Mouse (Mus musculus) midbrain, embryonic 16.5 days (tissue): ENCODE data around the gene Wdr24. TPM values are rescaled to one million over a fixed set of nuclear protein-coding genes. Genes with fewer than 3 reads are reported as not detected.

Experiments used
- ATAC-seq: fragments of 200-750 bp; cut with Nextera tagmentation; 2 replicates; pipeline ENCODE4 v1.8.0; 2017; ENCODE audit warnings: moderate TSS enrichment
- H3K27ac ChIP-seq: fragments of 300-500 bp; sonication (generic); 2 replicates; pipeline ENCODE4 v1.5.1; 2014; ENCODE audit warnings: mild to moderate bottlenecking, low read length, mixed read lengths
- H3K27me3 ChIP-seq: fragments of 300-500 bp; sonication (generic); 2 replicates; pipeline ENCODE4 v1.6.1; 2014; ENCODE audit warnings: low read depth, low read length, mixed read lengths; ENCODE audit not compliant: control insufficient read depth, insufficient read depth
- H3K36me3 ChIP-seq: fragments of 300-500 bp; sonication (generic); 2 replicates; pipeline ENCODE4 v1.6.1; 2014; ENCODE audit warnings: mild to moderate bottlenecking, low read length, moderate library complexity, mixed read lengths; ENCODE audit not compliant: control insufficient read depth, insufficient read depth
- H3K4me1 ChIP-seq: fragments of 300-500 bp; sonication (generic); 2 replicates; pipeline ENCODE4 v1.6.1; 2014; ENCODE audit warnings: mild to moderate bottlenecking, low read length, mixed read lengths; ENCODE audit not compliant: control insufficient read depth, insufficient read depth
- H3K4me2 ChIP-seq: fragments of 300-500 bp; sonication (generic); 2 replicates; pipeline ENCODE4 v1.6.1; 2014; ENCODE audit warnings: mild to moderate bottlenecking, low read length, mixed read lengths
- H3K4me3 ChIP-seq: fragments of 300-500 bp; sonication (generic); 2 replicates; pipeline ENCODE4 v1.5.1; 2014; ENCODE audit warnings: low read depth, mild to moderate bottlenecking, low read length, moderate library complexity, mixed read lengths
- H3K9ac ChIP-seq: fragments of 300-500 bp; sonication (generic); 2 replicates; pipeline ENCODE4 v1.6.1; 2014; ENCODE audit warnings: low read depth, low read length, mixed read lengths
- H3K9me3 ChIP-seq: fragments of 300-500 bp; sonication (generic); replicated peaks from 2 replicates; pipeline ENCODE4 v1.6.1; 2014; ENCODE audit warnings: mild to moderate bottlenecking, low read length, mixed read lengths; ENCODE audit not compliant: control insufficient read depth, poor library complexity, severe bottlenecking
- WGBS: fragments of 180-500 bp; shearing (Covaris S2); extraction: QIAGEN DNeasy Blood & Tissue Kit; methylation state at CpG from one replicate; pipeline ENCODE4 v1.1.7; 2014; 5-methylcytosine and 5-hydroxymethylcytosine counted together
- microRNA-seq: library from miRNA; unstranded; fragments of <30 nt; microRNA quantifications from one replicate; pipeline ENCODE4, GENCODE M21; 2017
- polyA plus RNA-seq: library from polyadenylated mRNA; unstranded; fragments of >200 nt; fragmentation: Nextera tagmentation; extraction: Ambion mirVana; gene quantifications from 2 replicates; pipeline ENCODE4 v1.2.1, GENCODE M21; 2015

Wdr24 gene
- polyA plus RNA-seq, 1 experiment from 2014 or later = 32.7 TPM

DNA sequence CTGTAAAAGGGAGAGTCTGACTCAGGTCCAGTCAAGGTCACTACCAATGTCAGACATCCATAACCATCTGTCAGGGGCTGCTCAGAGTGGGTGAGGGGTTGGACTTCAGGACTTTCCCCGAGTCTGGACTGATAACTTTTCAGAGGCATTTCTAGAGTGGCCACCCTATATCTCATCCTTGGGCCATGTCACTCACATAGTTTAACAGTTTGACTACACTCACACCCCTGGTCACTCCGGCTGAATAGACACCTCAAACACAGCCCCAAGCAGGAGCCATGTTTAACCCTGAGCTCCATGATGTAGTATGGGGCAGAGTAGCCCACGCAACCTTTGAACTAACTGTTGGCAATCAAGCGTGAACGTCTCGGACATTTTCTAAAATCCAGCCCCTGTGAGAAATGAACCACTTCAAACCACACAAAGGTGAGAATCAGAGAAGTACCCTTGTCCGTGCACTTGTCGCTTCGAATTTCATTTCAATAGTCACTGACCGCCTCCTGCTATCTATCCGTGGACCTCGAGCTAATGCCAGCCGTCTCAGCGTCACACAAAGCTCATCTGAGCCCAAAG lies 50.8 kb downstream of the Wdr24 start:
- no peaks in the 10 kb centered on the region for H3K27me3 ChIP-seq
- H3K9me3 ChIP-seq = no peaks in the 10 kb centered on the region
- no peak for ATAC-seq
- H3K4me2 ChIP-seq = peak overlapping the region; percentile 77
- peaks cover 11% of the 10 kb centered on the region for H3K36me3 ChIP-seq
- peak overlapping the region; percentile 62 for H3K4me3 ChIP-seq
- peak overlapping the region; percentile 93 for H3K27ac ChIP-seq
- peaks cover 17% of the 10 kb centered on the region for H3K4me1 ChIP-seq
- peak overlapping the region; percentile 78 for H3K9ac ChIP-seq
- WGBS = 6% methylated on average over 14 of the region's 14 CpGs

DNA sequence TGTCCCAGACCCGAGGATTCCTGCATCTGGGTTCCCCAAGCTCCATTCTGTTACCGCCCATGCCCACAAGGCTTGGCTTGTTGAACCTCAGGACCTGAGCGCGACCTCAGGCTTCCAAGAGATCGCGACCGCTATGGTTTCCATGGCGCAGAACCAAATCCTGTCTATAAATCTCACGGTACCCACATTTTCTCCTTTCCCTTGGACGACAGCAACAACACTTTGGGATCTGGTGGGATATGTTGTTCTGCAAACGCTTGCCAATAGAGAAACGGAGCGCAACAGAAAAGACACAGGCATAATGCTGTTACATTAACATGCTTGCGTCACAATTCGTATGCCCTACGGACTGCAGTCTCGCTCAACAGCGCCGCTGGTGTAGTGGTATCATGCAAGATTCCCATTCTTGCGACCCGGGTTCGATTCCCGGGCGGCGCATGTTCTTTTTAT lies 51.3 kb downstream of the Wdr24 start, which contains the start of gene Mettl26:
Gene Mettl26, plus strand, starts transcription at position 354 of the 450 bp plus-strand sequence.
- H3K4me3 ChIP-seq = peak within 1 kb of the TSS; percentile 62
- H3K9me3 ChIP-seq = no peaks in the 10 kb centered on the region
- no peaks in the 10 kb centered on the region for H3K27me3 ChIP-seq
- H3K9ac ChIP-seq = peak within 1 kb of the TSS; percentile 85
- H3K4me2 ChIP-seq = peak within 1 kb of the TSS; percentile 77
- ATAC-seq = peak; percentile 69
- H3K4me1 ChIP-seq = peaks cover 17% of the 10 kb centered on the region
- under 1% methylated on average over 25 of the region's 25 CpGs for WGBS
- H3K27ac ChIP-seq = peak within 1 kb of the TSS; percentile 93
- H3K36me3 ChIP-seq = peaks cover 11% of the 10 kb centered on the region

DNA sequence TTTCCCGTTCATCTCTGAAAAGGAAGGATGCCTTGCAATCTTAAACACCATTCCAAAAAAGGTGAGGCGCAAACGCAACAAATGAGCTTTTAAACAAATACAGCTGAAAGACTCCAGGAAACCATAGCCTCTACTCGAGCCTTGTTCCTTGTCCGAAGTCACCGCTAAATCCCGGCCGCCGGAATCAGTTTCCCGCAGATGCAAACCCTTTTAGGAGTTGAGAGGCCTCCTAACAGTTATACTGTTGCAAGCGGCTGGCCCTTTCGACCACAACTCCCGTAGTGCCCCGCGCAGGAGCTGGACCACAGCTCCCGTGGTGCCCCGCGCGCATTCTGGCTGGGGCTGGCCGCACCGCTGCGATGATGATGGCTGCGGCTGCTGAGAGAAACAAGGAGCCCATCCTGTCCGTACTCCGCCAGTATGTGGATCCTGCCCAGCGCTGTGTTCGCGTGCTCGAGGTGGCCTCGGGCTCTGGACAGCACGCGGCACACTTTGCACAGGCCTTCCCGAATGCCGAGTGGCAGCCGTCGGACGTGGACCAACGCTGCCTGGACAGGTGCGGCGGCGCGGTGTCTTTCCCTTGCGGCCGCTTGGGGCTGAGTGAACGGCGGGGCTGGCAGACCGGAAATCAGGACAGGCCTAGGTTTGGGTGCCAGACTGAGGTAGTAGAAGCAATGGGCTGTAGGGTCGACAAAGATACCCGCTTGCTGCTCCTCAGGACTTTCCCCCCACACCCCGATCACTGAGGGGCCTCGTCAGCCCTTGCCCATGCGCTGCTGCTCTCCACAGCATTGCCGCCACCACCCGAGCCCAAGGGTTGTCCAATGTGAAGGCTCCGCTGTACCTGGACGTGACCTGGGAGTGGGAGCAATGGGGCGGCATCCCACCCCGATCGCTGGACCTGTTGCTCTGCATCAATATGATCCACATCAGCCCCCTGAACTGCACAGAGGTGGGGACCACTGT lies 52.0 kb downstream of the Wdr24 start:
- WGBS = under 1% methylated on average over 59 of the region's 59 CpGs
- H3K9ac ChIP-seq = peak overlapping the region; percentile 85
- H3K27me3 ChIP-seq = no peaks in the 10 kb centered on the region
- H3K36me3 ChIP-seq = peaks cover 11% of the 10 kb centered on the region
- peak; percentile 93 for ATAC-seq
- no peaks in the 10 kb centered on the region for H3K9me3 ChIP-seq
- peak overlapping the region; percentile 77 for H3K4me2 ChIP-seq
- H3K4me3 ChIP-seq = peak overlapping the region; percentile 62
- H3K27ac ChIP-seq = peak overlapping the region; percentile 93
- peaks cover 20% of the 10 kb centered on the region for H3K4me1 ChIP-seq

DNA sequence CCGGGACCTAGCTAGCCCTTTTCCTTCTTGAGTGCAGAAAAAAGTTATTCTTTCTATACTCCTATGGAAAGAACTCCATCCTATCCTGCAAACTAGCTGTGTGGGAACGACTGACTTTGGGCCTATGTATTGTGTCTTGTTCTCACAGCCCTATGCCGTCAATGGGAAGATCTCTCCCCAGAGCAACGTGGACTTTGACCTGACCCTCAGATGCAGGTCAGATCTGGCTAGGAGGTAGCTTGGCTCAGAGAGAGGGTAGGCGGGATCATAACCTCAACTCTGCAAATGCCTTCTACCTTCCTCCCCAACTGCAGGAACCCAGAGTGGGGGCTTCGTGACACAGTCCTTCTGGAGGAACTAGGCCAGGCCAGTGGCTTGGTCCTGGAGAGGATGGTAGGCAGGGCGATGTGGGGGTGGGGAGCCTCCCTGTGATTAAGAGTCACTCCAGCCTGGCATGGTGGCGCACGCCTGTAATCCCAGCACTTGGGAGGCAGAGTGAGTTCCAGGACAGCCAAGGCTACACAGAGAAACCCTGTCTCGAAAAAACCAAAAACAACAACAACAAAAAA lies 53.0 kb downstream of the Wdr24 start:
- Histone ChIP-seq H3K9me3 (no peaks in the 10 kb centered on the region), H3K27ac (peak overlapping the region; percentile 93), H3K9ac (peak overlapping the region; percentile 85), H3K4me2 (peak overlapping the region; percentile 77), H3K4me1 (peaks cover 23% of the 10 kb centered on the region), H3K36me3 (peaks cover 11% of the 10 kb centered on the region), H3K4me3 (peak overlapping the region; percentile 62), H3K27me3 (no peaks in the 10 kb centered on the region)
- no peak for ATAC-seq
- WGBS = 57% methylated on average over 10 of the region's 10 CpGs

DNA sequence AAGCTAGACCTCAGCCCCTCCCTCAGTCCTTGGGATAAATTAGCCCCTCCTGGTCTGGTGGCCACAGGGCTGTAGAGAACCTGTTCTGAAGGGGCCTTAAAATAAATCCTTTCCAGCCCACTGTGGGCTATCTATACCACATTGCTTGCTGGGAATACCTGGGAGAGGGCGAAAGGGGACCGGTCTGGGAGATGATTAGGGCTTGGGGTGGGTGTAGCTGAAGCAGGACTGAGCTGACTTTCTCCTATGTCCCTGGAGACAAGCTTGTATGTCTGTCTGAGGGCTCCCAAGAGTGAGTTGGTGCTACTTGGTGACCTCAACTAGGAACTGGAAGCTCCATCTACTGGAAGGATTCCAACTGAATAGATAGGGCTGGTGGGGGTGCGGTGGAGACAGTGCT lies 53.6 kb downstream of the Wdr24 start:
- no peak overlapping the region for H3K4me3 ChIP-seq
- H3K27me3 ChIP-seq = no peaks in the 10 kb centered on the region
- H3K9me3 ChIP-seq = no peaks in the 10 kb centered on the region
- H3K4me1 ChIP-seq = peaks cover 23% of the 10 kb centered on the region
- no peak overlapping the region for H3K9ac ChIP-seq
- no peak overlapping the region for H3K27ac ChIP-seq
- no peak for ATAC-seq
- H3K4me2 ChIP-seq = peak overlapping the region; percentile 77
- 94% methylated on average over 3 of the region's 3 CpGs for WGBS
- peaks cover 11% of the 10 kb centered on the region for H3K36me3 ChIP-seq

DNA sequence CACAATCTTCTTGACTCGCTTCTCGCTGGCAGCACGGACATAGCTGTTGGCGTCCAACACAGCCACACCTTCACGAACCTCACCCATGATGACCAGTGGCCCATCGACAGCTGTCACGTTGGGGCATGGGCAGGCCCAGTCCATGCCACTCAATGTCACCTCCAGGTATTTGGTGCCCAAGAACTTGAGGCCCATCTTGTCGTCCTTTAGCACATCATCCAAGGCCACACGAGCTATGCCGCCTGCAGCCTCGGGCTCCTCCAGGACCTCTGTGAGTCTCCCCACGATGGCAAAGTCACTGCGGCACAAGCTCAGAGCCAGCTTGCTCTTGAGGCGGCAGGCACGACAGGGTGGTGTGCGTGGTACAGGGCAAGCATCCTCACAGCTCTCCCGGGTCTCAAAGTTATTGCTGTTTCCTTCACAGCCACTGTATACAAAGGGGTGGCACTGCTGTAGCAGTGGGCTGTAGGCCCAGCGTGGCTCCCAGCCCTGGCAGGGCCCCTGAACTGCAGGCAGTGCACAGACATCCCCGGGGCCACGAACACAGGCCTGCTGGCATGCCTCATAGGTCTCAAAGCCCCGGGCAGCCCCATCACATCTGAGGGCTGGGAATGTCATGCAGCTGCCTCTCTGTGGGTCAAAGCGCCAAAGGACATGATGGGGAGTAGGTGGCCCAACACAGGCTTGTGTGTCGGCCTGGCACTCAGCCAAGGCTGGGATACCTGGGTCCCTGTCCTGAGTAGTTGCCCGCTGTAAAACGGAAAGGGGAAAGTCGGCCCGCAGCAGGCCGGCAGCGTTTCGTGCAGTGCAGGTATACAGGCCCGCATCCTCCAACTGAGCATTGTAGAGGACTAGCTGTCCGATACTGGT lies 54.5 kb downstream of the Wdr24 start:
- no peaks in the 10 kb centered on the region for H3K9me3 ChIP-seq
- peaks cover 11% of the 10 kb centered on the region for H3K36me3 ChIP-seq
- no peak for ATAC-seq
- H3K27ac ChIP-seq = no peak overlapping the region
- no peaks in the 10 kb centered on the region for H3K27me3 ChIP-seq
- WGBS = 91% methylated on average over 32 of the region's 32 CpGs
- H3K9ac ChIP-seq = no peak overlapping the region
- H3K4me2 ChIP-seq = no peak overlapping the region
- peaks cover 23% of the 10 kb centered on the region for H3K4me1 ChIP-seq
- H3K4me3 ChIP-seq = no peak overlapping the region

Small RNA genes lying within 50 kb of the gene (microRNA-seq; reads per million reads assigned to microRNA genes)
- gene Mir3082 (not detected), gene Mir6966 (not detected)

Other genes with a start within 250 kb of the Wdr24 start
- 20.4 and 20.6 TPM in 2 replicates for gene Lmf1, start 244.5 kb upstream of the Wdr24 start, polyA plus RNA-seq
- 3.2 and 7.3 TPM in 2 replicates for gene Gng13, start 106.5 kb upstream of the Wdr24 start, polyA plus RNA-seq
- 4.7 and 5.4 TPM in 2 replicates for gene Chtf18, start 96.2 kb upstream of the Wdr24 start, polyA plus RNA-seq
- 26.6 and 26.8 TPM in 2 replicates for gene Rpusd1, start 96.0 kb upstream of the Wdr24 start, polyA plus RNA-seq
- not detected in 2 replicates for gene Mslnl, start 87.6 kb upstream of the Wdr24 start, polyA plus RNA-seq
- 0.15 and 0.85 TPM in 2 replicates for gene Msln, start 69.2 kb upstream of the Wdr24 start, polyA plus RNA-seq
- 29.0 and 30.2 TPM in 2 replicates for gene Narfl, start 49.9 kb upstream of the Wdr24 start, polyA plus RNA-seq
- 147 and 165 TPM in 2 replicates for gene Haghl, start 38.0 kb upstream of the Wdr24 start, polyA plus RNA-seq
- gene Ccdc78, start 37.0 kb upstream of the Wdr24 start, polyA plus RNA-seq = 0.34 and 0.39 TPM in 2 replicates
- 91.8 and 96.9 TPM in 2 replicates for gene Fam173a, start 30.7 kb upstream of the Wdr24 start, polyA plus RNA-seq
- gene AC134908.4, start 28.0 kb upstream of the Wdr24 start, polyA plus RNA-seq = 1.3 TPM in 1 of 2 replicates, not detected in the other
- gene Metrn, start 26.5 kb upstream of the Wdr24 start, polyA plus RNA-seq = 33.1 and 37.1 TPM in 2 replicates
- 45.6 and 52.4 TPM in 2 replicates for gene Fbxl16, start 14.5 kb upstream of the Wdr24 start, polyA plus RNA-seq
- 52.0 and 60.4 TPM in 2 replicates for gene Jmjd8, start 5.2 kb downstream of the Wdr24 start, polyA plus RNA-seq
- gene Stub1, start 9.8 kb downstream of the Wdr24 start, polyA plus RNA-seq = 358 and 382 TPM in 2 replicates
- 59.3 and 66.1 TPM in 2 replicates for gene Rhbdl1, start 13.7 kb downstream of the Wdr24 start, polyA plus RNA-seq
- 11.8 and 14.5 TPM in 2 replicates for gene Gm20683, start 18.1 kb downstream of the Wdr24 start, polyA plus RNA-seq
- 15.2 and 16.7 TPM in 2 replicates for gene Rhot2, start 21.2 kb downstream of the Wdr24 start, polyA plus RNA-seq
- gene Wdr90, start 37.9 kb downstream of the Wdr24 start, polyA plus RNA-seq = 18.5 and 21.6 TPM in 2 replicates
- gene Mcrip2, start 45.1 kb downstream of the Wdr24 start, polyA plus RNA-seq = 18.0 and 25.3 TPM in 2 replicates
- 62.2 and 63.5 TPM in 2 replicates for gene Mettl26, start 51.4 kb downstream of the Wdr24 start, polyA plus RNA-seq
- 0.45 and 0.52 TPM in 2 replicates for gene Wfikkn1, start 57.2 kb downstream of the Wdr24 start, polyA plus RNA-seq
- gene Rab40c, start 96.1 kb downstream of the Wdr24 start, polyA plus RNA-seq = 50.9 and 52.2 TPM in 2 replicates
- 71.3 and 85.3 TPM in 2 replicates for gene Pigq, start 121.3 kb downstream of the Wdr24 start, polyA plus RNA-seq
- 0.16 and 0.78 TPM in 2 replicates for gene Nhlrc4, start 121.3 kb downstream of the Wdr24 start, polyA plus RNA-seq
- gene A930017K11Rik, start 128.9 kb downstream of the Wdr24 start, polyA plus RNA-seq = 2.8 and 3.1 TPM in 2 replicates
- gene Capn15, start 162.2 kb downstream of the Wdr24 start, polyA plus RNA-seq = 20.6 and 20.8 TPM in 2 replicates
- 25.8 and 30.1 TPM in 2 replicates for gene Rab11fip3, start 245.9 kb downstream of the Wdr24 start, polyA plus RNA-seq